Mouse (Mus musculus) olfactory bulb, adult 2 months (tissue): ENCODE data around the gene Arvcf.

Source experiments
- CTCF ChIP-seq: fragments of 200-500 bp; IDR thresholded peaks from 2 replicates; pipeline ENCODE4 v1.5.1; 2012; ENCODE audit warnings: low read depth, mild to moderate bottlenecking, low read length, moderate library complexity; ENCODE audit not compliant: insufficient read depth
- POLR2A ChIP-seq: fragments of 200-500 bp; IDR thresholded peaks from 2 replicates; pipeline ENCODE4 v1.6.1; 2012; ENCODE audit warnings: mild to moderate bottlenecking, low read depth, low read length, moderate library complexity; ENCODE audit not compliant: insufficient read depth

- TF ChIP-seq CTCF (no peak), POLR2A (no peak)
Measured at GRCm38 (mm10) chr16:18451486-18452181, 103.7 kb downstream of the Arvcf start.
